Mouse (Mus musculus) urinary bladder, postnatal 14 days (tissue): ENCODE measurements around the gene Gm4177.
"Not testable (repeated sequence)": the region's sequence is repeated elsewhere in the genome, so short reads cannot be mapped to it uniquely, and the experiment has no call there.

ENCODE experiments used
- DNase-seq: peaks from one replicate; pipeline ENCODE4 v3.0.0; 2021; ENCODE audit warnings: low spot score

The Gm4177 gene

DNA sequence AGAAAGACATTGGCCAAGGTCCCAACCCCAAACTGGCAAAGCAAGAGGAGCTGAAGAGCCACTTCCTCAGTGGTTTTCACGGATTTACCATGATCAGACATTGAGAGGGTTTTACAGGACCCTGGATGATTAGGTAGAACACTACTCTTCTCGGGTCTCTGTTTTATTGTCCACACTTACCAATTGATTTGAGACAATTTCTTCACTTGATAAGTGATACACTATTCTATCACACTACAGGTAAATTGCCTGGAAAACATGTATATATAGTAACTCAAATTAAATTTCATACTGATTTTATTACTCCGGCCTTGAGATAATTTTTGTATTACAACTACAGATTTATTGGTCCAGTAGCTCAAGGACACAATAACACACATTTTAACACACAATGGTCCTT lies at the start of gene Gm4177:
TSS of gene Gm4177 (minus strand) at position 101 of the 400 bp plus-strand sequence.
- DNase-seq = not testable (repeated sequence)

DNA sequence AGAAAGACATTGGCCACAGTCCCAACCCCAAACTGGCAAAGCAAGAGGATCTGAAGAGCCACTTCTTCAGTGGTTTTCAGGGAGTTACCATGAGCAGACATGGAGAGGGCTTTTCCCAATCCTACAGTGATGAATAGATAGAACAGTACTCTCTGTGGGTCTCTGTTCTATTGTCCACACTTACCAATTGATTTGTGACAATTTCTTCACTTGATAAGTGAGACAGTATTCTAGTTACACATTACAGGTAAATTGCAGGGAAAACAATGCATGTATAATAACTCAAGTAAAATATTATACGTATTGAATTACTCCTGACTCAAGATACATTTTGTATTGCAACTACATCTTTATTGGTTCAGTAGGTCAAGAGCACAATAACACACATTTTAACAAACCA lies 47.6 kb upstream of the Gm4177 start, which contains the start of gene Gm5725:
TSS of gene Gm5725 (minus strand) at position 101 of the 400 bp plus-strand sequence.
- DNase-seq = not testable (repeated sequence)

DNA sequence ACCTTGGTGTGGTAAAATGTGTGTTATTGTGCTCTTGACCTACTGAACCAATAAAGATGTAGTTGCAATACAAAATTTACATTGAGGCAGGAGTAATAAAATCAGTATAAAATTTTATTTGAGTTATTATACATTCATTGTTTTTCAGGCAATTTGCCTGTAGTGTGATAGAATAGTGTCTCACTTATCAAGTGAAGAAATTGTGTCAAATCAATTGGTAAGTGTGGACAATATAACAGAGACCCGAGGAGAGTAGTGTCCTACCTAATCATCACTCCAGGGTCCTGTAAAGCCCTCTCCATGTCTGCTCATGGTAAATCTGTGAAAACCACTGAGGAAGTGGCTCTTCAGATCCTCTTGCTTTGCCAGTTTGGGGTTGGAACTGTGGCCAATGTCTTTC lies 35.5 kb upstream of the Gm4177 start, which contains the start of gene Vmn1r135:
TSS of gene Vmn1r135 (plus strand) at position 301 of the 400 bp plus-strand sequence.
- DNase-seq = not testable (repeated sequence)

DNA sequence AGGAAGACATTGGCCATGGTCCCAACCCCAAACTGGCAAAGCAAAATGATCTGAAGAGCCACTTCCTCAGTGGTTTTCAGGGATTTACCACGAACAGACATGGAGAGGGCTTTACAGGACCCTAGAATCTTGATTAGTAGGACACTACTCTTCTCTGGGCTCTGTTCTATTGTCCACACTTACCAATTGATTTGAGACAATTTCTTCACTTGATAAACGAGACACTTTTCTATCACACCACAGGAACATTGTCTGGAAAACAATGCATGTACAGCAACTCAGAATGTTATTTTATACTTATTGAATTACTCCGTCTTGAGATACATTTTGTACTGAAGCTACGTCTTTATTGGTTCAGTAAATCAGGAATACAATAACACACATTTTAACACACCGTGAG lies 35.2 kb downstream of the Gm4177 start, which contains the start of gene Gm4175:
TSS of gene Gm4175 (minus strand) at position 101 of the 400 bp plus-strand sequence.
- DNase-seq = not testable (repeated sequence)
